Mouse (Mus musculus) hindbrain, embryonic 13.5 days (tissue): Measurements from ENCODE around the gene Mpi. TPM values are rescaled to one million over a fixed set of nuclear protein-coding genes. Genes with fewer than 3 reads are reported as not detected.

Experiments
- ATAC-seq: fragments of 200-750 bp; cut with Nextera tagmentation; 2 replicates; pipeline ENCODE4 v1.8.0; 2017; ENCODE audit warnings: moderate TSS enrichment; ENCODE audit not compliant: low FRiP score
- H3K27ac ChIP-seq: fragments of 300-500 bp; sonication (generic); 2 replicates; pipeline ENCODE4 v1.5.1; 2015; ENCODE audit warnings: inconsistent platforms, mild to moderate bottlenecking, moderate library complexity
- H3K27me3 ChIP-seq: fragments of 300-500 bp; sonication (generic); 2 replicates; pipeline ENCODE4 v1.6.1; 2015; ENCODE audit warnings: mild to moderate bottlenecking, inconsistent platforms
- H3K36me3 ChIP-seq: fragments of 300-500 bp; sonication (generic); 2 replicates; pipeline ENCODE4 v1.6.1; 2015; ENCODE audit warnings: mild to moderate bottlenecking, inconsistent platforms
- H3K4me1 ChIP-seq: fragments of 300-500 bp; sonication (generic); replicated peaks from 2 replicates; pipeline ENCODE4 v1.6.1; 2015; ENCODE audit warnings: inconsistent platforms
- H3K4me2 ChIP-seq: fragments of 300-500 bp; sonication (generic); 2 replicates; pipeline ENCODE4 v1.6.1; 2015; ENCODE audit warnings: inconsistent platforms, mild to moderate bottlenecking, moderate library complexity
- H3K4me3 ChIP-seq: fragments of 300-500 bp; sonication (generic); 2 replicates; pipeline ENCODE4 v1.5.1; 2015; ENCODE audit warnings: mild to moderate bottlenecking, inconsistent platforms
- H3K9ac ChIP-seq: fragments of 300-500 bp; sonication (generic); 2 replicates; pipeline ENCODE4 v1.6.1; 2015; ENCODE audit warnings: mild to moderate bottlenecking, inconsistent platforms
- H3K9me3 ChIP-seq: fragments of 300-500 bp; sonication (generic); 2 replicates; pipeline ENCODE4 v1.6.1; 2016; ENCODE audit warnings: inconsistent platforms
- WGBS: fragments of 180-500 bp; shearing (Covaris S2); methylation state at CpG from one replicate; pipeline ENCODE4 v1.1.7; 2015; 5-methylcytosine and 5-hydroxymethylcytosine counted together
- polyA plus RNA-seq: library from polyadenylated mRNA; unstranded; fragments of >200 nt; fragmentation: Nextera tagmentation; extraction: Ambion mirVana; gene quantifications from 2 replicates; pipeline ENCODE4 v1.2.1, GENCODE M21; 2015

Mpi gene
- polyA plus RNA-seq, 1 experiment from 2014 or later, result 67.9 TPM

DNA sequence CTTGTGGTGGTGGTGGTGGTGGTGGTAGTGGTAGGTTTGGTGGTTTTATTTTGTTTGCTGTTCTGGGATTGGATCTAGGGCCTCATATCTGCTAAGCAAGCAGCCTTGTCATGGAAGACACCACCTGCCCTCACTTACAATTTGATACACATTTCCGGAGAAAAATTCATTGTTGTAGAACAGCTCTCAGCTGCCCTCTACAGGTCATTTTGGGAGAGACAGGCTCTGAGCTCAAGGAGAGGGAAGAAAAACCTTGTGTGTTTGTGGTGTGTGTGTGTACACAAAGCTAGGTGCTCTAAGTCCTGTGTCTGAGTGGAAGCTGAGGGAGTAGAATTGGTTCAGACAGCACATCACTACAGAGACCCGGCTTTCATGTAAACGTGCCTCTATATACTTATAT lies 35.5 kb downstream of the Mpi start:
- peak overlapping the region; percentile 68 for H3K27ac ChIP-seq
- H3K9ac ChIP-seq, result no peak overlapping the region
- H3K27me3 ChIP-seq, result no peaks in the 10 kb centered on the region
- H3K4me2 ChIP-seq, result no peak overlapping the region
- no peak for ATAC-seq
- peaks cover 5% of the 10 kb centered on the region for H3K4me1 ChIP-seq
- WGBS, result 13% methylated on average over 3 of the region's 3 CpGs
- no peak overlapping the region for H3K4me3 ChIP-seq
- no peaks in the 10 kb centered on the region for H3K9me3 ChIP-seq
- no peaks in the 10 kb centered on the region for H3K36me3 ChIP-seq

DNA sequence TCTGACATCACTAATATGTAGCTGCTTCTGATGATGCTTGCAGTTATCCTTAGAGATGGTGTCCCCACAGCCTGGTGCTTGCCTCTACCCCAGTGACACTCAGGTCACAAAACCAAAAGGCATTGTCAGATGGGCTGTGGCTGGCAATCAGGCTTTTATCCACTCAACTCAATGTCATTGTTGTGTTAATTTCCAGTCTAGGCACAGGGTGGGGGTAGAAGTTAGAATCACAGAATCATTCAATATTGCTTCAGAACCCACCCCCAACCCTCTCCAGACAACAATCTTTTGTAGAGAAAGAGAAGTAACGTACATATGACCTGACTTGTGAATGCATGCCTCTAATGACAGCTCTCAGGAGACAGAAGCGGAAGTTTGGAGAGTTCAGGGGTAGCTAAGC lies 42.0 kb downstream of the Mpi start:
- H3K4me3 ChIP-seq, result no peak overlapping the region
- H3K9ac ChIP-seq, result no peak overlapping the region
- 28% methylated on average over 2 of the region's 2 CpGs for WGBS
- H3K4me2 ChIP-seq, result no peak overlapping the region
- no peaks in the 10 kb centered on the region for H3K9me3 ChIP-seq
- H3K36me3 ChIP-seq, result no peaks in the 10 kb centered on the region
- peaks cover 9% of the 10 kb centered on the region for H3K4me1 ChIP-seq
- no peak for ATAC-seq
- peaks cover 9% of the 10 kb centered on the region for H3K27me3 ChIP-seq
- no peak overlapping the region for H3K27ac ChIP-seq

DNA sequence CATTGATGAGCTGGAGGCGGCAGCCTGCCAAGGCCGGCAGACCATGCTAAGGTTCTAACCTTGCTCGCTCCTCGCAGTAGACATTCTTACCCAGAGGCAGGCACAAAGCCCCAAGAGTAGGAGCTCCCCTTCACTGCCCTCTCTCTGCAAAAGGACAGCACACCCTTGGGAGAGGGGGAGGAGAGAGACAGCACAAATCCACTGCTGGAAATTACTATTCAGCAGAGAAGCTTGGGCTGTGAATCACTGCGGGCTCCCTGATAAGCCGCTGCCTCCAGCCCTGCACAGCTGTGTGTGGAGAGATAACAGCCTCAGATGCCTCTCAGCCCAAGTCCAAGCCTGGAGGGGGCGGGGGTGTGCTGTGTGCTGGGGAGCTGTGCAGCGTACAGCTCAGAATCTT lies 46.9 kb downstream of the Mpi start:
- 0 out of 2 replicates have a peak overlapping the region, but pooled peaks have one; percentile 19 for H3K9ac ChIP-seq
- H3K4me2 ChIP-seq, result peak overlapping the region; percentile 87
- ATAC-seq, result peak; percentile 78
- peak overlapping the region; percentile 81 for H3K27ac ChIP-seq
- H3K4me1 ChIP-seq, result peaks cover 58% of the 10 kb centered on the region
- no peak overlapping the region for H3K4me3 ChIP-seq
- H3K36me3 ChIP-seq, result no peaks in the 10 kb centered on the region
- WGBS, result 4% methylated on average over 8 of the region's 8 CpGs
- no peaks in the 10 kb centered on the region for H3K9me3 ChIP-seq
- peaks cover 48% of the 10 kb centered on the region for H3K27me3 ChIP-seq

DNA sequence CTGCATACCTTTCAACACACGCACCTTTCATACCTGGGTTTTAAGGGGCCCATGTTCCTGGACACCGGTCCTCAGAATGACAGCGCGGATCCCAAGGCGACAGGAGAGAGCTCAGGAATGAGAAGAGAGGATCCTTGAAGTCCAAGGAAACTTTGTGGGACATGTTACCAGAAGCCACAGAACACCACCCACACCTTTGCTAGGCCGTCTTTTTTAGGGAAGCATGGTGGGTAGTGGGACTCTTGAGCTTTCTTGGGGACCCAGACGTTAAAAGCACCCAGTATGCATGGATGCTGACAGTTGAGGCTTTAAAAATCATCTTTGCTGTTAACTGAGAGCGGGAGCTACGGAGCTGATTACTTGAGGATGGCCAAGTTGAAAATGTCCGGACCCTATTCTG lies 47.7 kb downstream of the Mpi start:
- peak overlapping the region; percentile 69; the same call in 1 of the 2 replicates for H3K9ac ChIP-seq
- H3K27me3 ChIP-seq, result peaks cover 56% of the 10 kb centered on the region
- H3K4me1 ChIP-seq, result peaks cover 65% of the 10 kb centered on the region

DNA sequence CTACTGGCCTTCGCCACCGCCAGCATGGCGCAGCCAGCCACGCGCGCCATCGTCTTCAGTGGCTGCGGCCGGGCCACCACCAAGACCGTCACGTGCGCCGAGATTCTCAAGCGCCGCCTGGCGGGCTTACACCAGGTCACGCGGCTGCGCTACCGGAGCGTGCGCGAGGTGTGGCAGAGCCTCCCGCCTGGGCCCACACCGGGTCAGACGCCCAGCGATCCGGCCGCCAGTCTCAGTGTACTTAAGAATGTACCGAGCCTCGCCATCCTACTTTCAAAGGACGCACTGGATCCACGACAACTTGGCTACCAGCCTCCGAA lies 48.2 kb downstream of the Mpi start:
- H3K9me3 ChIP-seq, result no peaks in the 10 kb centered on the region
- H3K4me1 ChIP-seq, result peaks cover 70% of the 10 kb centered on the region
- H3K36me3 ChIP-seq, result no peaks in the 10 kb centered on the region
- peaks cover 62% of the 10 kb centered on the region for H3K27me3 ChIP-seq
- peak overlapping the region; percentile 81 for H3K27ac ChIP-seq
- H3K9ac ChIP-seq, result peak overlapping the region; percentile 69
- peak overlapping the region; percentile 87 for H3K4me2 ChIP-seq
- H3K4me3 ChIP-seq, result peak overlapping the region; percentile 46
- peak; percentile 54 for ATAC-seq
- under 1% methylated on average over 34 of the region's 34 CpGs for WGBS

More for the DNA sequence above, 47.7 kb downstream of the Mpi start:
- Histone ChIP-seq H3K27ac (peak overlapping the region; percentile 81), H3K9me3 (no peaks in the 10 kb centered on the region), H3K36me3 (no peaks in the 10 kb centered on the region), H3K4me3 (peak overlapping the region; percentile 46), H3K4me2 (peak overlapping the region; percentile 87)
- no peak for ATAC-seq
- 45% methylated on average over 10 of the region's 10 CpGs for WGBS

DNA sequence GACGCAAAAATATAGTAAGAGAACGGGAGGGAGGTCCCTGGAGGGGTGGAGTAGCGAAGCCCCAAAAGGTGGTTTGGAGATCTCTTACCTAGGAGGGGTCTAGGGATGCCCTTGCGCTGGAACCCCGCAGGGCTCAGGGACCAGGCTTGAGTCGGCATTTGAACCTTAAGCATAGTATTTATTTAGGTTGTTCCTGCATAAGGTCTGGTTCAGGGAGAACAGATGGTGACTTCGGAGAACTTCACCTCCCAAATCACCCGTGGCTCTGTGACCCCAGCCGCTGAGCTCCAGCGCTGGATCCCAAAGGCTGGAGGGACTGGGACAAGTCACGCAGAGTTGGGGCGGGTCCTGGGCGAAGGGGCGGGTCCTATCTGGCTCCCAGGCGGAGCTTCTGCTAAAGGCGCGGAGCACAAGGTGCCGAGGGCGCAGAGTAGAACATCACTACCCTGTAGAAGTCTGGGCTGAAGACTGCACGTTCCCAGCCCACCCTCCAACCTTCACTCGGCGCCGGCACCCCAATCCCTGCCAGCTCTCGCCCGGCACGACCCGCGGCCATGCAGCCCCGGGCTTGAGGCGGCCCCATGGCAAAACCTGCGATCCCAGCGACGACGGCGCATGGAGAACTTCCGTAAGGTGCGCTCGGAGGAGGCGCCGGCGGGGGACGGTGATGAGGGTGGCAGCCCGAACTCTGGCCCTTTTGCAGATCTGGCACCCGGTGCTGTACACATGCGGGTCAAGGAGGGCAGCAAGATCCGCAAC lies 48.8 kb downstream of the Mpi start, which contains the start of gene Rpp25:
Rpp25 (plus strand) TSS at position 405 of the 759 bp plus-strand sequence.
- Histone ChIP-seq H3K4me3 (peak within 1 kb of the TSS; percentile 46), H3K4me2 (peak within 1 kb of the TSS; percentile 87), H3K9me3 (no peaks in the 10 kb centered on the region), H3K36me3 (no peaks in the 10 kb centered on the region), H3K27me3 (peaks cover 63% of the 10 kb centered on the region), H3K4me1 (peaks cover 74% of the 10 kb centered on the region), H3K9ac (peak within 1 kb of the TSS; percentile 69), H3K27ac (peak within 1 kb of the TSS; percentile 90)
- peak; percentile 59 for ATAC-seq
- WGBS, result under 1% methylated on average over 46 of the region's 46 CpGs

DNA sequence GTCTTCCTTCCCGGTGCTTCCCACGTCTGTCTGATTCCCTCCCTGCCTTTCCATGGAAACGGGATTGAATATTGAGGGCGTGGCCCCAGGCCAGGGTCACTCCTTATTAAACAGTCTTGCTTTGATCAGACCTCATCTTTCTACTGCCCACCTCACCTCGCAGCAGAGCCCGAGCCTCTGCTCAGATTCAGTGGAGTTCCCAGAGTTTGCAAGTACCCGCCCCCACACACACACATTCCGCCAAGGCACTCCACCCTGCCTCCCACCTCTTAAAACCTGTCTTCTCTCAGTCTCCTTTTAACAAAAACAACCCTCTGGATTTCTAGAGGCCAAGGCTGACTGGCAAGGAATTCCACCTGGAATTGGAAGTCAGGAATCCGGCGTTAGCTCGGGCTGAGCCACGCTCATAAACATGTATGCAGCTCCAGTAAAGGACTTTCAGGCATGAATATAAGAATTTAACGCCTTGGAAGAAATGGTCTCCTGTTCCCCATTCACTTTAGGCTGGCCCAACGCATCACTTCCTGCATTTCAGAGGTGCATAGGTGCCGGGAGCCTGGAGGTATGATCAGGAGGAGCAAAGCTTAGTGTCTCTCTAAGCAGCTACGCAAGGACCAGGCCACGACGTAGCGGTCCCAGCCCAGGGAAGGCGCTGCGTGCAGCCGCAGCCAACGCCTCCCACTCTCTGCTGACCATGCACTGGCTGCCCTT lies 49.5 kb downstream of the Mpi start:
- H3K4me1 ChIP-seq, result peaks cover 81% of the 10 kb centered on the region
- WGBS, result 3% methylated on average over 23 of the region's 23 CpGs
- H3K4me2 ChIP-seq, result peak overlapping the region; percentile 87
- peak overlapping the region; percentile 69 for H3K9ac ChIP-seq
- H3K9me3 ChIP-seq, result no peaks in the 10 kb centered on the region
- H3K4me3 ChIP-seq, result peak overlapping the region; percentile 46
- H3K36me3 ChIP-seq, result no peaks in the 10 kb centered on the region
- peak overlapping the region; percentile 90 for H3K27ac ChIP-seq
- H3K27me3 ChIP-seq, result peaks cover 63% of the 10 kb centered on the region
- no peak for ATAC-seq

DNA sequence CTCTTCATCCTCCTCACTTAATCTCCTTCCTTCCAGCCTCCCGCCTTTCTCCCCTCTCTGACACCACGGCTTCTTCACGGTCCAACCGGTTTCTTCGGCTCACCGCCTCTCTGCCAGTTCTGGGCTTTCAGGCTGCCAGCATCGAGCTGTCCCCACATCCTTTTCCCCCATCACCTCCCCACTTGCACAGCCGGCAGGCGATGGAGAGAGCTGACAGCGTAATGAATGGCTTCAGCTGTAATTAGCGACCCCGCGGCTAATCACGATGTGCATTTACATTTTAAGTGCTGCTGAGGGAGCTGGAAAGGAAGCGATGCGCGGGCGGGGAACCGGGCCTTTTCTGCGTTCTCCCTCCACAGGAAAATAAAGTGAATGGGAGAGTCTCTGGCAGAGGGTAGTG lies 50.7 kb downstream of the Mpi start:
- Histone ChIP-seq H3K27ac (peak overlapping the region; percentile 90), H3K4me1 (peaks cover 92% of the 10 kb centered on the region), H3K9ac (peak overlapping the region; percentile 69), H3K27me3 (peaks cover 68% of the 10 kb centered on the region), H3K4me3 (peak overlapping the region; percentile 26), H3K36me3 (no peaks in the 10 kb centered on the region), H3K9me3 (no peaks in the 10 kb centered on the region), H3K4me2 (peak overlapping the region; percentile 87)
- under 1% methylated on average over 20 of the region's 20 CpGs for WGBS
- peak; percentile 59 for ATAC-seq

DNA sequence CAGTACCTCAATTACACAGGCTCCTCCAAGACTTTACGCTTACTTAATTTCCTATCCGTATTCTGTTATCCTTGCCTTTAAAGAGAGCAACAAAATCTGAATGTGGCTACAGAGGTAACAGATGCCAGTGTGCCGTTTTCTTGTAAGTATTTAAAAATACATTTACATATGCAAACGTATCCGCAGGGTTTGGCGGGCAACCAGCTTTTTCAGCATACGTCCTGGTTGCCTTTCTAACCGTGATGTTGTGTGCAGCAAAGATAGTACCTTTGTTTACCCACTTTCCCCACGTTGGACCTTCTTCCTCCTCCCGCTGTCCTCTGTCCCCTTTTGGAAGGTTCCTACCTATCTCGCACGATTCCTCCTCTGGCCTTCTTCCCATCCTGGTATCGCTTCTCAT lies 51.1 kb downstream of the Mpi start:
- Histone ChIP-seq H3K4me3 (peak overlapping the region; percentile 26), H3K9me3 (no peaks in the 10 kb centered on the region), H3K36me3 (no peaks in the 10 kb centered on the region), H3K4me1 (peaks cover 91% of the 10 kb centered on the region), H3K9ac (peak overlapping the region; percentile 69), H3K27ac (peak overlapping the region; percentile 90), H3K4me2 (peak overlapping the region; percentile 87), H3K27me3 (peaks cover 67% of the 10 kb centered on the region)
- ATAC-seq, result no peak
- WGBS, result 4% methylated on average over 13 of the region's 13 CpGs

DNA sequence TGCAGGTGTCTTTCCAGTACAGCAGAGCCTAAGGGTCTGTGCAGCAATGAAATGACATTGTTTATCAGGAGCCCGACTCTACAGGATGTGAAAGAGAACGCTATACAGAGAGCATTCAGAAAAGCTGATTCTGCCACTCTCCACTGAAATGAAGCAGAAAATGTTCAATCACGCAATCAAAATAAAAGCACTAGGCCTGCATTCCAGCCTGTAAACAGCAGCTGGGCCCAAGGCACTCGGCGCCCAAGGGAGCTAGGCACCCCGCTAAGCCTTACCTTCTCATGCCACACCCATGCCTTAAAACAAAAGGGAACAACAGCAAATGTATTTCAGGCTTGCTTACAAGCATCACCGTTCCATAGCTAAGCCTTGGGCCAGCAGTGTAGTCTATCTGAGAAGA lies 54.0 kb downstream of the Mpi start:
- peaks cover 39% of the 10 kb centered on the region for H3K27me3 ChIP-seq
- H3K27ac ChIP-seq, result peak overlapping the region; percentile 74
- ATAC-seq, result no peak
- 47% methylated on average over 7 of the region's 7 CpGs for WGBS
- H3K4me3 ChIP-seq, result no peak overlapping the region
- peaks cover 62% of the 10 kb centered on the region for H3K4me1 ChIP-seq
- no peak overlapping the region; the same call in 1 of the 2 replicates for H3K9ac ChIP-seq
- no peak overlapping the region for H3K4me2 ChIP-seq
- H3K36me3 ChIP-seq, result no peaks in the 10 kb centered on the region
- H3K9me3 ChIP-seq, result no peaks in the 10 kb centered on the region

DNA sequence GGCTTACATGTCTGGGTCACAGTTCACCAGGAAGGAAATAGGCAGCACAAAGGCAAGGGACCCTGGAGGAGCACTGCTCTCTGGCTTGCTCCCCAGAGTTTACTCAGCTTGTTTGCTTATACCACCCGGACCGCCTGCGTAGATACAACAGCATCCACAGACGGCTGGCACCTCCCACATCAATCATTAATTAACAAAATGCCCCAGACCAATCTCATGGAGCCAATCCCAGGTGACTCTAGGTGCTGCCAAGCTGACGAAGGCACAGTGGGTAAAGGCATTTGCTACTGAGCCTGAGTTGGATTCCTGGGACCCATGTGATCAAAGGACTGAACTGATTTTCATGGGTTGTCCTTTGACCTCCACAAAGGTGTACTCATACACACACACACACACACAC lies 55.3 kb downstream of the Mpi start:
- WGBS, result 60% methylated on average over 5 of the region's 5 CpGs
- H3K27ac ChIP-seq, result 0 out of 2 replicates have a peak overlapping the region, but pooled peaks have one; percentile 32
- ATAC-seq, result no peak

DNA sequence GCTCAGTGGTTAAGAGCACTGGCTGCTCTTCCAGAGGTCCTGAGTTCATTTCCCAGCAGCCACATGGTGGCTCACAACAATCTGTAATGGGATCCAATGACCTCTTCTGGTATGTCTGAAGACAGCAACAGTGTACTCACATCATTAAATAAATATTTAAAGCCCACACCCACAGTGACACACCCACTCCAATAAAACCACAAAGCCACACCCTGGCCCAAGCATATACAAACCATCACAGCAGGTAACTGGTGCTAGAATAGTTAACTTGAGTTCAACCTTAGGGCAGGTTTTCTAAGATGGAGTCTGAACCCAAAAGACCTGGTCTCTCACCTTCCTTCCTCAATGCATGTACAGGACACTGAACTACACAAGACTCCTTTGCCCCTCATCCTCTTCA lies 57.6 kb downstream of the Mpi start:
- Histone ChIP-seq H3K4me2 (no peak overlapping the region), H3K9me3 (no peaks in the 10 kb centered on the region), H3K27me3 (peaks cover 13% of the 10 kb centered on the region), H3K4me3 (no peak overlapping the region), H3K4me1 (peaks cover 27% of the 10 kb centered on the region), H3K36me3 (no peaks in the 10 kb centered on the region), H3K27ac (no peak overlapping the region), H3K9ac (no peak overlapping the region)
- ATAC-seq, result no peak

More for the DNA sequence above, 55.3 kb downstream of the Mpi start:
- H3K27me3 ChIP-seq, result peaks cover 26% of the 10 kb centered on the region
- no peak overlapping the region for H3K9ac ChIP-seq
- H3K4me2 ChIP-seq, result no peak overlapping the region
- no peaks in the 10 kb centered on the region for H3K9me3 ChIP-seq
- H3K4me1 ChIP-seq, result peaks cover 49% of the 10 kb centered on the region
- no peaks in the 10 kb centered on the region for H3K36me3 ChIP-seq
- H3K4me3 ChIP-seq, result no peak overlapping the region
